Mouse (Mus musculus) cerebellum, adult 9-10 months (tissue): Measurements from ENCODE around the gene Oser1.
"Not testable (repeated sequence)": the region's sequence is repeated elsewhere in the genome, so short reads cannot be mapped to it uniquely, and the experiment has no call there.

ENCODE experiments used
- DNase-seq: peaks from one replicate; pipeline ENCODE4 v3.0.0; 2022

Gene Oser1

GRCm38 (mm10) chr2:163439488-163439887 lies 15.0 kb upstream of the Oser1 start:
- DNase-seq = no peak

- no peak for DNase-seq
Measured at GRCm38 (mm10) chr2:163438619-163439451, 14.3 kb upstream of the Oser1 start.

GRCm38 (mm10) chr2:163438246-163438618 lies 13.7 kb upstream of the Oser1 start, which contains the start of gene Gdap1l1:
Gene Gdap1l1 (plus strand): TSS chr2:163438476.
- DNase-seq = peak; percentile 86

- DNase-seq = no peak
Measured at GRCm38 (mm10) chr2:163437800-163438199, 13.3 kb upstream of the Oser1 start.

GRCm38 (mm10) chr2:163433971-163434370 lies 9.5 kb upstream of the Oser1 start:
- DNase-seq = peak; percentile 97

- DNase-seq = no peak
Measured at GRCm38 (mm10) chr2:163431289-163431688, 6.8 kb upstream of the Oser1 start.

GRCm38 (mm10) chr2:163428346-163429011 lies 4.0 kb upstream of the Oser1 start:
- DNase-seq = no peak

GRCm38 (mm10) chr2:163422895-163423660 lies 1.4 kb downstream of the Oser1 start:
- peak; percentile 17 for DNase-seq

- DNase-seq = peak; percentile 59
Measured at GRCm38 (mm10) chr2:163420366-163420886, 4.1 kb downstream of the Oser1 start.

- peak; percentile 99 for DNase-seq
Measured at GRCm38 (mm10) chr2:163419346-163420045, 5.0 kb downstream of the Oser1 start.

GRCm38 (mm10) chr2:163418841-163419345 lies 5.6 kb downstream of the Oser1 start:
- DNase-seq = peak; percentile 60

GRCm38 (mm10) chr2:163417830-163418229 lies 6.7 kb downstream of the Oser1 start:
- DNase-seq = peak; percentile 34

- DNase-seq = peak; percentile 23
Measured at GRCm38 (mm10) chr2:163417026-163417425, 7.5 kb downstream of the Oser1 start.

- DNase-seq = no peak
Measured at GRCm38 (mm10) chr2:163412846-163413590, 11.5 kb downstream of the Oser1 start.

- DNase-seq = no peak
Measured at GRCm38 (mm10) chr2:163412419-163412818, 12.1 kb downstream of the Oser1 start.

GRCm38 (mm10) chr2:163411840-163412239 lies 12.7 kb downstream of the Oser1 start:
- DNase-seq = no peak

GRCm38 (mm10) chr2:163411344-163411743 lies 13.2 kb downstream of the Oser1 start:
- not testable (repeated sequence) for DNase-seq

GRCm38 (mm10) chr2:163410211-163410610 lies 14.3 kb downstream of the Oser1 start:
- DNase-seq = no peak

GRCm38 (mm10) chr2:163404037-163404815 lies 20.3 kb downstream of the Oser1 start:
- no peak for DNase-seq

GRCm38 (mm10) chr2:163401221-163401620 lies 23.3 kb downstream of the Oser1 start:
- DNase-seq = peak; percentile 87

- no peak for DNase-seq
Measured at GRCm38 (mm10) chr2:163399222-163399621, 25.3 kb downstream of the Oser1 start.
